Mouse (Mus musculus) stomach, embryonic 14.5 days (tissue): Measurements from ENCODE around the gene 9330182L06Rik. TPM values are rescaled to one million over a fixed set of nuclear protein-coding genes. Genes with fewer than 3 reads are reported as not detected.
A peak's percentile ranks its signal among the peaks of the same experiment; 100 is the strongest.

Source experiments
- ATAC-seq: fragments of 200-750 bp; cut with Nextera tagmentation; 2 replicates; pipeline ENCODE4 v1.8.0; 2017; ENCODE audit warnings: low read depth, moderate TSS enrichment; ENCODE audit not compliant: insufficient number of reproducible peaks, insufficient read depth, low FRiP score
- H3K27ac ChIP-seq: fragments of 300-500 bp; sonication (generic); 2 replicates; pipeline ENCODE4 v1.5.1; 2014; ENCODE audit warnings: mild to moderate bottlenecking, low read length, moderate library complexity, mixed read lengths
- H3K27me3 ChIP-seq: fragments of 300-500 bp; sonication (generic); 2 replicates; pipeline ENCODE4 v1.6.1; 2014; ENCODE audit warnings: low read length, control low read depth, mixed read lengths; ENCODE audit not compliant: control insufficient read depth, insufficient read depth
- H3K36me3 ChIP-seq: fragments of 300-500 bp; sonication (generic); 2 replicates; pipeline ENCODE4 v1.6.1; 2014; ENCODE audit warnings: mild to moderate bottlenecking, control low read depth, low read length, moderate library complexity, mixed read lengths; ENCODE audit not compliant: control insufficient read depth, insufficient read depth
- H3K4me1 ChIP-seq: fragments of 300-500 bp; sonication (generic); 2 replicates; pipeline ENCODE4 v1.6.1; 2014; ENCODE audit warnings: low read length, control low read depth, mixed read lengths; ENCODE audit not compliant: control insufficient read depth, insufficient read depth
- H3K4me2 ChIP-seq: fragments of 300-500 bp; sonication (generic); replicated peaks from 2 replicates; pipeline ENCODE4 v1.6.1; 2014; ENCODE audit warnings: low read depth, low read length, control low read depth
- H3K4me3 ChIP-seq: fragments of 300-500 bp; sonication (generic); 2 replicates; pipeline ENCODE4 v1.5.1; 2014; ENCODE audit warnings: low read depth, low read length, control low read depth
- H3K9ac ChIP-seq: fragments of 300-500 bp; sonication (generic); replicated peaks from 2 replicates; pipeline ENCODE4 v1.6.1; 2014; ENCODE audit warnings: low read depth, mild to moderate bottlenecking, control low read depth, low read length, moderate library complexity, mixed read lengths
- H3K9me3 ChIP-seq: fragments of 300-500 bp; sonication (generic); 2 replicates; pipeline ENCODE4 v1.6.1; 2016; ENCODE audit warnings: low read depth, low read length, control low read depth; ENCODE audit not compliant: control insufficient read depth
- WGBS: fragments of 180-500 bp; shearing (Covaris S2); extraction: QIAGEN DNeasy Blood & Tissue Kit; methylation state at CpG from one replicate; pipeline ENCODE4 v1.1.7; 2014; 5-methylcytosine and 5-hydroxymethylcytosine counted together
- microRNA counts: library from miRNA; unstranded; fragments of <30 nt; microRNA quantifications from one replicate; lab custom pipeline; 2016
- microRNA-seq: library from miRNA; unstranded; fragments of <30 nt; microRNA quantifications from one replicate; pipeline ENCODE4, GENCODE M21; 2016
- polyA plus RNA-seq: library from polyadenylated mRNA; unstranded; fragments of >200 nt; fragmentation: Nextera tagmentation; extraction: Ambion mirVana; gene quantifications from 2 replicates; pipeline ENCODE4 v1.2.1, GENCODE M21; 2014

Gene 9330182L06Rik
- polyA plus RNA-seq, 1 experiment from 2014 or later, result 8.7 TPM

GRCm38 (mm10) chr5:9525507-9525906, 259.6 kb downstream of the 9330182L06Rik start:
- Histone ChIP-seq H3K9me3 (no peaks in the 10 kb centered on the region), H3K9ac (no peak overlapping the region), H3K4me1 (no peaks in the 10 kb centered on the region), H3K4me3 (no peak overlapping the region), H3K27me3 (no peaks in the 10 kb centered on the region), H3K27ac (no peak overlapping the region), H3K36me3 (no peaks in the 10 kb centered on the region), H3K4me2 (no peak overlapping the region)
- no peak for ATAC-seq
- 84% methylated on average over 4 of the region's 4 CpGs for WGBS

MicroRNAs encoded within 50 kb of the gene (microRNA counts, 519-probe panel; counts per million panel counts)
- microRNA mmu-miR-879 (lab: Ali Mortazavi, UCI), result 970 counts per million, percentile 3 among the panel's probes with 10 or more counts

Small RNA genes lying within 50 kb of the gene (microRNA-seq; reads per million reads assigned to microRNA genes)
- gene Mir879, result 10.9 reads per million, percentile 21 among the genes with 10 or more reads in this experiment

Other genes starting within 250 kb of the 9330182L06Rik start
- gene Tmem243, start 165.4 kb upstream of the 9330182L06Rik start, polyA plus RNA-seq, result 17.2 and 20.4 TPM in 2 replicates
- 54.7 and 60.4 TPM in 2 replicates for gene Dmtf1, start 104.3 kb upstream of the 9330182L06Rik start, polyA plus RNA-seq